Mouse (Mus musculus): ENCODE measurements at regions not wholly inside any gene's neighbourhood (a gene's known extent, or its start where the extent isn't known, plus 50 kb on each side); places are given as distances from the start of the nearest gene placed in this dataset.

- TF ChIP-seq POLR2A (IDR thresholded peaks at IDR 0.05; ENCODE audit: low read depth, low read length), result no peak
- TF ChIP-seq CTCF (IDR thresholded peaks at IDR 0.05; ENCODE audit: extremely low read depth, insufficient read length, insufficient replicate concordance, low read depth, low read length), result no peak
Measured at GRCm38 (mm10) chr12:118519801-118520327, 218.6 kb upstream of the Sp4 start.
